Mouse (Mus musculus): ENCODE data around the gene Olfr355. TPM values are rescaled to one million over a fixed set of nuclear protein-coding genes. Genes with fewer than 3 reads are reported as not detected.

Olfr355 gene
- polyA plus RNA-seq (2015; fragmentation: Nextera tagmentation; extraction: Ambion mirVana) = not detected in 2 replicates

GRCm38 (mm10) chr2:36928797-36929196 lies at the start of gene Olfr355:
Olfr355 (minus strand) TSS chr2:36928897.

GRCm38 (mm10) chr2:36936821-36937220 lies 8.1 kb upstream of the Olfr355 start, which contains the start of gene Olfr356:
Olfr356 (plus strand) TSS chr2:36937121.

GRCm38 (mm10) chr2:36905380-36905779 lies 23.3 kb downstream of the Olfr355 start, which contains the start of gene Olfr354:
Olfr354 (plus strand) TSS chr2:36905680.

GRCm38 (mm10) chr2:36892836-36893235 lies 35.9 kb downstream of the Olfr355 start, which contains the start of gene Olfr353:
Olfr353 (minus strand) TSS chr2:36892936.

Other genes with a start within 250 kb of the Olfr355 start
- not detected in 2 replicates for gene Olfr346, start 243.1 kb downstream of the Olfr355 start, polyA plus RNA-seq (2015; fragmentation: Nextera tagmentation; extraction: Ambion mirVana)
- not detected in 2 replicates for gene Olfr347, start 197.0 kb downstream of the Olfr355 start, polyA plus RNA-seq (2015; fragmentation: Nextera tagmentation; extraction: Ambion mirVana)
- not detected in 2 replicates for gene Olfr348, start 144.6 kb downstream of the Olfr355 start, polyA plus RNA-seq (2015; fragmentation: Nextera tagmentation; extraction: Ambion mirVana)
- gene Olfr50, start 138.4 kb downstream of the Olfr355 start, polyA plus RNA-seq (2015; fragmentation: Nextera tagmentation; extraction: Ambion mirVana) = not detected in 2 replicates
- gene Olfr3, start 111.9 kb downstream of the Olfr355 start, polyA plus RNA-seq (2015; fragmentation: Nextera tagmentation; extraction: Ambion mirVana) = not detected in 2 replicates
- gene Olfr350, start 82.6 kb downstream of the Olfr355 start, polyA plus RNA-seq (2015; fragmentation: Nextera tagmentation; extraction: Ambion mirVana) = not detected in 2 replicates
- gene Olfr351, start 66.2 kb downstream of the Olfr355 start, polyA plus RNA-seq (2015; fragmentation: Nextera tagmentation; extraction: Ambion mirVana) = not detected in 2 replicates
- not detected in 2 replicates for gene Olfr352, start 60.4 kb downstream of the Olfr355 start, polyA plus RNA-seq (2015; fragmentation: Nextera tagmentation; extraction: Ambion mirVana)
- not detected in 2 replicates for gene Olfr353, start 36.0 kb downstream of the Olfr355 start, polyA plus RNA-seq (2015; fragmentation: Nextera tagmentation; extraction: Ambion mirVana)
- not detected in 2 replicates for gene Olfr354, start 23.2 kb downstream of the Olfr355 start, polyA plus RNA-seq (2015; fragmentation: Nextera tagmentation; extraction: Ambion mirVana)
- not detected in 2 replicates for gene Olfr356, start 8.2 kb upstream of the Olfr355 start, polyA plus RNA-seq (2015; fragmentation: Nextera tagmentation; extraction: Ambion mirVana)
- not detected in 2 replicates for gene Olfr357, start 64.9 kb upstream of the Olfr355 start, polyA plus RNA-seq (2015; fragmentation: Nextera tagmentation; extraction: Ambion mirVana)
- not detected in 2 replicates for gene Olfr358, start 80.4 kb upstream of the Olfr355 start, polyA plus RNA-seq (2015; fragmentation: Nextera tagmentation; extraction: Ambion mirVana)
- not detected in 2 replicates for gene Olfr360, start 136.8 kb upstream of the Olfr355 start, polyA plus RNA-seq (2015; fragmentation: Nextera tagmentation; extraction: Ambion mirVana)
- not detected in 2 replicates for gene Olfr361, start 160.4 kb upstream of the Olfr355 start, polyA plus RNA-seq (2015; fragmentation: Nextera tagmentation; extraction: Ambion mirVana)
- not detected in 2 replicates for gene Olfr362, start 189.0 kb upstream of the Olfr355 start, polyA plus RNA-seq (2015; fragmentation: Nextera tagmentation; extraction: Ambion mirVana)
- not detected in 2 replicates for gene Olfr364-ps1, start 210.4 kb upstream of the Olfr355 start, polyA plus RNA-seq (2015; fragmentation: Nextera tagmentation; extraction: Ambion mirVana)